Mouse (Mus musculus) liver, adult 2 months (tissue): ENCODE measurements around the gene Cacna1c.

Experiments
- CTCF ChIP-seq: fragments of 200-500 bp; IDR thresholded peaks from 2 replicates; pipeline ENCODE4 v1.5.1; 2011; ENCODE audit warnings: low read depth, low read length, control low read depth
- POLR2A ChIP-seq: fragments of 200-500 bp; IDR thresholded peaks from 2 replicates; pipeline ENCODE4 v1.6.1; 2011; ENCODE audit warnings: low read length, control low read depth; ENCODE audit not compliant: insufficient read depth; ENCODE audit errors: extremely low read depth

GRCm38 (mm10) chr6:118907704-118908103, 288.5 kb downstream of the Cacna1c start:
- TF ChIP-seq CTCF: no peak
- TF ChIP-seq POLR2A: no peak
